ENCODE assay signal across 19 mouse cellular contexts in genomic region chr6:107243981-107244380, GRCm38 (mm10).
DNase-seq lines count a peak whose midpoint lies in the region; ATAC-seq and TF ChIP-seq lines count a peak whose summit lies in the region.
"Had no signal": no experiment of that assay in that cellular context is flagged by ENCODE, and none has a peak within 500 bp of the region (broad histone marks: within the 10 kb centered on the region; RNA-seq: fewer than 3 reads in every experiment).

No protein-coding gene starts in this region.

- peak; percentile 9 for DNase-seq in embryo, embryonic 11.5 days (ENCODE audit: low read depth, low spot score)
- no peak for DNase-seq in embryo, embryonic 11 days
- DNase-seq in layer of hippocampus, adult 11-12 months (ENCODE audit: low spot score) = peak; percentile 37
- no peak for DNase-seq in layer of hippocampus, postnatal 10 days (ENCODE audit: low spot score in 2 of 2)
- peak; percentile 13 for DNase-seq in right cerebral cortex, postnatal 25 days
- DNase-seq in right cerebral cortex, postnatal 4 days = no peak
- DNase-seq in thymus, adult 2 months = no peak
- DNase-seq: adrenal gland, postnatal 14 days; cerebellum, postnatal 14 days; heart, adult 18-20 months; kidney, adult 18-20 months; kidney, postnatal 25 days; lung, postnatal 10 days; retina, postnatal 1 day had no signal

- no peak for ATAC-seq in intestine, postnatal 0 days

- H3K4me2 ChIP-seq in intestine, postnatal 0 days (replicated peaks; ENCODE audit: low read depth) = no peak overlapping the region
- H3K4me2 ChIP-seq: embryonic facial prominence, embryonic 13.5 days; hindbrain, embryonic 14.5 days had no signal

- no peak for TF ChIP-seq POLR2A in thymus, adult 2 months (IDR thresholded peaks at IDR 0.05; ENCODE audit: control insufficient read depth, extremely low read depth, insufficient read depth, low read length, poor library complexity)

- no peaks in the 10 kb centered on the region for H3K27me3 ChIP-seq in intestine, postnatal 0 days (replicated peaks; ENCODE audit: control insufficient read depth, insufficient read depth, low read length)
- no peaks in the 10 kb centered on the region for H3K27me3 ChIP-seq in thymus, adult 2 months (ENCODE audit: control insufficient read depth, insufficient read depth, low read length)
- H3K27me3 ChIP-seq: embryonic facial prominence, embryonic 13.5 days had no signal

- H3K9ac ChIP-seq in intestine, postnatal 0 days (ENCODE audit: low read depth, low read length) = no peak overlapping the region
- H3K9ac ChIP-seq: embryonic facial prominence, embryonic 13.5 days; hindbrain, embryonic 14.5 days; liver, embryonic 14.5 days had no signal

- no peaks in the 10 kb centered on the region for H3K9me3 ChIP-seq in intestine, postnatal 0 days (ENCODE audit: control insufficient read depth)
- H3K9me3 ChIP-seq: embryonic facial prominence, embryonic 13.5 days had no signal

- H3K36me3 ChIP-seq in intestine, postnatal 0 days (ENCODE audit: control insufficient read depth, insufficient read depth) = no peaks in the 10 kb centered on the region
- H3K36me3 ChIP-seq in thymus, adult 2 months (ENCODE audit: control insufficient read depth, insufficient read depth, low read length) = no peaks in the 10 kb centered on the region
- H3K36me3 ChIP-seq: embryonic facial prominence, embryonic 13.5 days had no signal

- H3K4me3 ChIP-seq in intestine, postnatal 0 days (ENCODE audit: low read depth, low read length) = no peak overlapping the region
- no peak overlapping the region for H3K4me3 ChIP-seq in thymus, adult 2 months (ENCODE audit: control insufficient read depth, insufficient read depth, low read length)
- H3K4me3 ChIP-seq: embryonic facial prominence, embryonic 13.5 days; myocyte had no signal

- no peaks in the 10 kb centered on the region for H3K4me1 ChIP-seq in intestine, postnatal 0 days (replicated peaks; ENCODE audit: control insufficient read depth, insufficient read depth, low read length)
- no peaks in the 10 kb centered on the region for H3K4me1 ChIP-seq in thymus, adult 2 months (replicated peaks; ENCODE audit: control insufficient read depth, insufficient read depth, low read length)
- H3K4me1 ChIP-seq: embryonic facial prominence, embryonic 13.5 days had no signal

- TF ChIP-seq CTCF in intestine, postnatal 0 days (IDR thresholded peaks at IDR 0.05; ENCODE audit: low read depth) = no peak
- TF ChIP-seq CTCF in thymus, adult 2 months (IDR thresholded peaks at IDR 0.05; ENCODE audit: borderline replicate concordance, control insufficient read depth, extremely low read depth, insufficient read depth, low read length, poor library complexity) = no peak

- no peak overlapping the region for H3K27ac ChIP-seq in intestine, postnatal 0 days (ENCODE audit: low read depth, low read length)
- H3K27ac ChIP-seq in thymus, adult 2 months (ENCODE audit: control insufficient read depth, insufficient read depth, low read length) = no peak overlapping the region
- H3K27ac ChIP-seq: embryonic facial prominence, embryonic 13.5 days; hindbrain, embryonic 14.5 days; liver, embryonic 14.5 days had no signal

- WGBS in intestine, postnatal 0 days = 68% methylated on average over 3 of the region's 3 CpGs
- WGBS in thymus, adult 2 months = 41% methylated on average over 3 of the region's 3 CpGs

Comparison
In these comparisons a context has a peak if more than half of its experiments do, and no peak if none do; other contexts are left out.
1. DNase-seq: peak in embryo, embryonic 11.5 days (single experiment), layer of hippocampus, adult 11-12 months (single experiment) and right cerebral cortex, postnatal 25 days (single experiment); none in embryo, embryonic 11 days (single experiment), layer of hippocampus, postnatal 10 days (0 of 2), right cerebral cortex, postnatal 4 days (single experiment) and thymus, adult 2 months (single experiment).